Mouse (Mus musculus): ENCODE data around the gene Sv2a. TPM values are rescaled to one million over a fixed set of nuclear protein-coding genes. Genes with fewer than 3 reads are reported as not detected.
A peak's percentile ranks its signal among the peaks of the same experiment; 100 is the strongest.

The Sv2a gene
- polyA plus RNA-seq (2014; fragmentation: Nextera tagmentation; extraction: Ambion mirVana), result 10.8 and 12.0 TPM in 2 replicates

- Histone ChIP-seq H3K4me3 (ENCODE audit: control insufficient read depth in 1 of 2, insufficient read depth in 1 of 2, low read depth in 1 of 2, low read length in 2 of 2) (peak within 1 kb of the TSS; percentile 69 to 90), H3K36me3 (ENCODE audit: control insufficient read depth, insufficient read depth, low read length) (peaks cover 38% of the 10 kb centered on the region), H3K4me2 (ENCODE audit: low read length) (peak within 1 kb of the TSS; percentile 78), H3K27me3 (ENCODE audit: control insufficient read depth, insufficient read depth, low read length) (no peaks in the 10 kb centered on the region), H3K27ac (replicated peaks in 1 of 2; ENCODE audit: control insufficient read depth in 1 of 2, insufficient read depth in 1 of 2, low read depth in 2 of 2, low read length in 2 of 2) (peak within 1 kb of the TSS; percentile 92 to 96), H3K9me3 (ENCODE audit: control insufficient read depth, low read length) (no peaks in the 10 kb centered on the region), H3K9ac (ENCODE audit: low read length) (peak within 1 kb of the TSS; percentile 84), H3K4me1 (ENCODE audit: control insufficient read depth in 2 of 2, insufficient read depth in 2 of 2, low read length in 2 of 2) (peaks cover 15 to 26% of the 10 kb centered on the region in 2 experiments)
- peak; percentile 45; the same call in 1 of the 2 replicates for ATAC-seq (ENCODE audit: insufficient number of reproducible peaks, insufficient read depth, low FRiP score, low read depth)
- under 1% methylated on average over 18 of the region's 23 CpGs for WGBS
Measured at GRCm38 (mm10) chr3:96180727-96181477, at the start of gene Sv2a. TSS of gene Sv2a (plus strand) at chr3:96181151.

GRCm38 (mm10) chr3:96132478-96132877 lies 48.5 kb upstream of the Sv2a start:
- no peak overlapping the region for H3K9ac ChIP-seq (ENCODE audit: low read length)
- 72% methylated on average over 3 of the region's 3 CpGs for WGBS
- H3K9me3 ChIP-seq (ENCODE audit: control insufficient read depth, low read length), result no peaks in the 10 kb centered on the region
- H3K4me3 ChIP-seq (ENCODE audit: control insufficient read depth in 1 of 2, insufficient read depth in 1 of 2, low read depth in 1 of 2, low read length in 2 of 2), result no peak overlapping the region
- no peak overlapping the region for H3K27ac ChIP-seq (replicated peaks in 1 of 2; ENCODE audit: control insufficient read depth in 1 of 2, insufficient read depth in 1 of 2, low read depth in 2 of 2, low read length in 2 of 2)
- no peaks in the 10 kb centered on the region for H3K27me3 ChIP-seq (ENCODE audit: control insufficient read depth, insufficient read depth, low read length)
- ATAC-seq (ENCODE audit: insufficient number of reproducible peaks, insufficient read depth, low FRiP score, low read depth), result no peak
- H3K36me3 ChIP-seq (ENCODE audit: control insufficient read depth, insufficient read depth, low read length), result peaks cover 19% of the 10 kb centered on the region
- H3K4me2 ChIP-seq (ENCODE audit: low read length), result no peak overlapping the region
- peaks cover 9 to 36% of the 10 kb centered on the region in 2 experiments for H3K4me1 ChIP-seq (ENCODE audit: control insufficient read depth in 2 of 2, insufficient read depth in 2 of 2, low read length in 2 of 2)

GRCm38 (mm10) chr3:96133327-96133905 lies 47.5 kb upstream of the Sv2a start:
- Histone ChIP-seq H3K27ac (replicated peaks in 1 of 2; ENCODE audit: control insufficient read depth in 1 of 2, insufficient read depth in 1 of 2, low read depth in 2 of 2, low read length in 2 of 2) (0 out of 4 replicates have a peak overlapping the region, but pooled peaks of 1 of the 2 experiments have one; percentile 1), H3K4me2 (ENCODE audit: low read length) (no peak overlapping the region), H3K9ac (ENCODE audit: low read length) (no peak overlapping the region), H3K9me3 (ENCODE audit: control insufficient read depth, low read length) (no peaks in the 10 kb centered on the region), H3K4me3 (ENCODE audit: control insufficient read depth in 1 of 2, insufficient read depth in 1 of 2, low read depth in 1 of 2, low read length in 2 of 2) (no peak overlapping the region), H3K4me1 (ENCODE audit: control insufficient read depth in 2 of 2, insufficient read depth in 2 of 2, low read length in 2 of 2) (peaks cover 6 to 27% of the 10 kb centered on the region in 2 experiments), H3K36me3 (ENCODE audit: control insufficient read depth, insufficient read depth, low read length) (peaks cover 29% of the 10 kb centered on the region), H3K27me3 (ENCODE audit: control insufficient read depth, insufficient read depth, low read length) (no peaks in the 10 kb centered on the region)
- WGBS, result 48% methylated on average over 11 of the region's 11 CpGs
- ATAC-seq (ENCODE audit: insufficient number of reproducible peaks, insufficient read depth, low FRiP score, low read depth), result no peak

- Histone ChIP-seq H3K4me2 (ENCODE audit: low read length) (no peak overlapping the region), H3K9ac (ENCODE audit: low read length) (no peak overlapping the region; the same call in 1 of the 2 replicates), H3K4me1 (ENCODE audit: control insufficient read depth in 2 of 2, insufficient read depth in 2 of 2, low read length in 2 of 2) (peaks cover 2 to 11% of the 10 kb centered on the region in 2 experiments; a peak in 3 of 4 replicates), H3K4me3 (ENCODE audit: control insufficient read depth in 1 of 2, insufficient read depth in 1 of 2, low read depth in 1 of 2, low read length in 2 of 2) (no peak overlapping the region), H3K9me3 (ENCODE audit: control insufficient read depth, low read length) (no peaks in the 10 kb centered on the region), H3K36me3 (ENCODE audit: control insufficient read depth, insufficient read depth, low read length) (peaks cover 42% of the 10 kb centered on the region), H3K27me3 (ENCODE audit: control insufficient read depth, insufficient read depth, low read length) (no peaks in the 10 kb centered on the region), H3K27ac (replicated peaks in 1 of 2; ENCODE audit: control insufficient read depth in 1 of 2, insufficient read depth in 1 of 2, low read depth in 2 of 2, low read length in 2 of 2) (no peak overlapping the region)
- 53% methylated on average over 3 of the region's 3 CpGs for WGBS
- no peak for ATAC-seq (ENCODE audit: insufficient number of reproducible peaks, insufficient read depth, low FRiP score, low read depth)
Measured at GRCm38 (mm10) chr3:96135011-96135410, 45.9 kb upstream of the Sv2a start.

- no peaks in the 10 kb centered on the region for H3K9me3 ChIP-seq (ENCODE audit: control insufficient read depth, low read length)
- H3K4me3 ChIP-seq (ENCODE audit: control insufficient read depth in 1 of 2, insufficient read depth in 1 of 2, low read depth in 1 of 2, low read length in 2 of 2), result no peak overlapping the region
- H3K4me1 ChIP-seq (ENCODE audit: control insufficient read depth in 2 of 2, insufficient read depth in 2 of 2, low read length in 2 of 2), result no peaks in the 10 kb centered on the region
- no peak for ATAC-seq (ENCODE audit: insufficient number of reproducible peaks, insufficient read depth, low FRiP score, low read depth)
- WGBS, result 11% methylated on average over 5 of the region's 5 CpGs
- H3K27me3 ChIP-seq (ENCODE audit: control insufficient read depth, insufficient read depth, low read length), result no peaks in the 10 kb centered on the region
- no peak overlapping the region for H3K9ac ChIP-seq (ENCODE audit: low read length)
- H3K36me3 ChIP-seq (ENCODE audit: control insufficient read depth, insufficient read depth, low read length), result peaks cover 88% of the 10 kb centered on the region
- H3K27ac ChIP-seq (replicated peaks in 1 of 2; ENCODE audit: control insufficient read depth in 1 of 2, insufficient read depth in 1 of 2, low read depth in 2 of 2, low read length in 2 of 2), result no peak overlapping the region
- H3K4me2 ChIP-seq (ENCODE audit: low read length), result no peak overlapping the region
Measured at GRCm38 (mm10) chr3:96147950-96148349, 33.0 kb upstream of the Sv2a start.

GRCm38 (mm10) chr3:96151836-96152235 lies 29.1 kb upstream of the Sv2a start:
- Histone ChIP-seq H3K4me2 (ENCODE audit: low read length) (no peak overlapping the region), H3K9me3 (ENCODE audit: control insufficient read depth, low read length) (no peaks in the 10 kb centered on the region), H3K4me3 (ENCODE audit: control insufficient read depth in 1 of 2, insufficient read depth in 1 of 2, low read depth in 1 of 2, low read length in 2 of 2) (no peak overlapping the region), H3K9ac (ENCODE audit: low read length) (no peak overlapping the region), H3K27me3 (ENCODE audit: control insufficient read depth, insufficient read depth, low read length) (no peaks in the 10 kb centered on the region), H3K36me3 (ENCODE audit: control insufficient read depth, insufficient read depth, low read length) (peaks cover 88% of the 10 kb centered on the region), H3K27ac (replicated peaks in 1 of 2; ENCODE audit: control insufficient read depth in 1 of 2, insufficient read depth in 1 of 2, low read depth in 2 of 2, low read length in 2 of 2) (no peak overlapping the region), H3K4me1 (ENCODE audit: control insufficient read depth in 2 of 2, insufficient read depth in 2 of 2, low read length in 2 of 2) (no peaks in the 10 kb centered on the region)
- no peak for ATAC-seq (ENCODE audit: insufficient number of reproducible peaks, insufficient read depth, low FRiP score, low read depth)
- 85% methylated on average over 7 of the region's 7 CpGs for WGBS

GRCm38 (mm10) chr3:96152611-96153010 lies 28.3 kb upstream of the Sv2a start:
- Histone ChIP-seq H3K36me3 (ENCODE audit: control insufficient read depth, insufficient read depth, low read length) (peaks cover 81% of the 10 kb centered on the region), H3K9me3 (ENCODE audit: control insufficient read depth, low read length) (no peaks in the 10 kb centered on the region), H3K4me2 (ENCODE audit: low read length) (no peak overlapping the region), H3K9ac (ENCODE audit: low read length) (no peak overlapping the region), H3K27me3 (ENCODE audit: control insufficient read depth, insufficient read depth, low read length) (no peaks in the 10 kb centered on the region), H3K27ac (replicated peaks in 1 of 2; ENCODE audit: control insufficient read depth in 1 of 2, insufficient read depth in 1 of 2, low read depth in 2 of 2, low read length in 2 of 2) (no peak overlapping the region), H3K4me3 (ENCODE audit: control insufficient read depth in 1 of 2, insufficient read depth in 1 of 2, low read depth in 1 of 2, low read length in 2 of 2) (no peak overlapping the region), H3K4me1 (ENCODE audit: control insufficient read depth in 2 of 2, insufficient read depth in 2 of 2, low read length in 2 of 2) (no peaks in the 10 kb centered on the region)
- WGBS, result 96% methylated on average over 5 of the region's 5 CpGs
- ATAC-seq (ENCODE audit: insufficient number of reproducible peaks, insufficient read depth, low FRiP score, low read depth), result no peak

Data from heart, embryonic 14.5 days (tissue).